Mouse (Mus musculus): ENCODE measurements around the gene Plin4. TPM values are rescaled to one million over a fixed set of nuclear protein-coding genes. Genes with fewer than 3 reads are reported as not detected.

The Plin4 gene
- polyA plus RNA-seq, 2 experiments, result 0.04 to 0.07 TPM

DNA sequence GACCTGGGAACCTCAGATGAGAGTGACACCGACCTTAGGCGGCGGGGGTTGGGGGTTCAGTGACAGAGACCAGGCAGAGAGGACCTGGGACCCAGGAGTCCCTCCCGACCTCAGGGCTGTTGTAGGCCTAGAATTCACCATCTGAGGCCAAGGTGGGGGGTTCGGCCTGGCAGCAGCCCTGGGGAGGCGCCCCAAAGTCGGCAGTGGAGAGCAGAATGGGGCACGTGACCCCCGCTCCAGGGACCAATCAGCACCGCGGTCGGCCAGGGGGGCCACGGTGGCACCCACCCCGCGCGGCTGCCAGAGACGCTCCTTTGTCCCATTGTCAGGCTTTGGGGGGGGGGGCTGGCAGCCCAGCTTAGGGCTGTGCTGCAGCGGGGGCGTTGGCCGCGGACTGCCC, 29.8 kb upstream of the Plin4 start:
- ATAC-seq (ENCODE audit: low FRiP score, low read depth) (no peak), DNase-seq (ENCODE audit: low spot score) (no peak)
- H3K4me2 ChIP-seq (replicated peaks; ENCODE audit: low read depth, low read length, severe bottlenecking), result peak overlapping the region; percentile 98
- WGBS, result 6% methylated on average over 8 of the region's 21 CpGs
- no peaks in the 10 kb centered on the region for H3K36me3 ChIP-seq (ENCODE audit: control insufficient read depth, insufficient read depth, low read length)
- H3K9ac ChIP-seq (ENCODE audit: low read depth, low read length, severe bottlenecking), result peak overlapping the region; percentile 66
- no peak for TF ChIP-seq POLR2A (IDR thresholded peaks at IDR 0.05; ENCODE audit: borderline replicate concordance, extremely low read depth, insufficient read depth, insufficient read length)
- H3K4me3 ChIP-seq (replicated peaks; ENCODE audit: low read length), result peak overlapping the region; percentile 72
- H3K27ac ChIP-seq (replicated peaks; ENCODE audit: low read depth, low read length), result no peak overlapping the region
- peaks cover 52% of the 10 kb centered on the region for H3K27me3 ChIP-seq (ENCODE audit: control insufficient read depth, insufficient read depth, low read length)
- H3K9me3 ChIP-seq (ENCODE audit: control insufficient read depth, low read length), result no peaks in the 10 kb centered on the region
- H3K4me1 ChIP-seq (ENCODE audit: control insufficient read depth, insufficient read depth, low read length), result peaks cover 15% of the 10 kb centered on the region; the same call in 1 of the 2 replicates

GRCm38 (mm10) chr17:56137839-56138613, 28.4 kb upstream of the Plin4 start:
- no peak for TF ChIP-seq POLR2A (IDR thresholded peaks at IDR 0.05; ENCODE audit: borderline replicate concordance, extremely low read depth, insufficient read depth, insufficient read length)
- Histone ChIP-seq H3K27ac (replicated peaks; ENCODE audit: low read depth, low read length) (no peak overlapping the region), H3K4me3 (replicated peaks; ENCODE audit: low read length) (no peak overlapping the region), H3K4me1 (ENCODE audit: control insufficient read depth, insufficient read depth, low read length) (peaks cover 21% of the 10 kb centered on the region; the same call in 1 of the 2 replicates), H3K27me3 (ENCODE audit: control insufficient read depth, insufficient read depth, low read length) (peaks cover 51% of the 10 kb centered on the region), H3K36me3 (ENCODE audit: control insufficient read depth, insufficient read depth, low read length) (no peaks in the 10 kb centered on the region), H3K9me3 (ENCODE audit: control insufficient read depth, low read length) (no peaks in the 10 kb centered on the region), H3K4me2 (replicated peaks; ENCODE audit: low read depth, low read length, severe bottlenecking) (peak overlapping the region; percentile 18), H3K9ac (ENCODE audit: low read depth, low read length, severe bottlenecking) (no peak overlapping the region)
- 15% methylated on average over 25 of the region's 25 CpGs for WGBS
- ATAC-seq (ENCODE audit: low FRiP score, low read depth) (no peak), DNase-seq (ENCODE audit: low spot score) (no peak)

DNA sequence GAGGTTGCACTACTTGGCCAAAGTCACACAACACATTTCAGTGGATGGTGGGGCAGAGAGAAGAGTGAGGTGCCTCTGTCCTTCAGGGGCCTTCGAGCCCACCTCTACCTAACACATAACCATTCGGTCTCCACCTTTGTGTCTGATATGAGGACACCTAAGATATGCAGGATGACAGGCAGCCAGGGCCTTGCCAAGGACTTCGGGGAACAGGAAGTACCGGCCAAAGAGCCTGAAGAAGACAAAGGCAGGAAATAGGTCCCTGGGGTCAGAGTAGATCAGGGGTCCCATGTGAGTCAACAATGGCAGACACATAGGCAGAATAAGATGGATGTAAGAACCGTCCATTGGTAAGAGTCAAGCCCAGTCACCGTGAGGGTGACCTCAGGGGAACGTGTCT, 27.0 kb upstream of the Plin4 start:
- no peak for TF ChIP-seq POLR2A (IDR thresholded peaks at IDR 0.05; ENCODE audit: borderline replicate concordance, extremely low read depth, insufficient read depth, insufficient read length)
- Histone ChIP-seq H3K4me3 (replicated peaks; ENCODE audit: low read length) (no peak overlapping the region), H3K27me3 (ENCODE audit: control insufficient read depth, insufficient read depth, low read length) (peaks cover 36% of the 10 kb centered on the region), H3K4me2 (replicated peaks; ENCODE audit: low read depth, low read length, severe bottlenecking) (no peak overlapping the region), H3K9me3 (ENCODE audit: control insufficient read depth, low read length) (no peaks in the 10 kb centered on the region), H3K9ac (ENCODE audit: low read depth, low read length, severe bottlenecking) (no peak overlapping the region), H3K27ac (replicated peaks; ENCODE audit: low read depth, low read length) (no peak overlapping the region), H3K4me1 (ENCODE audit: control insufficient read depth, insufficient read depth, low read length) (peaks cover 12% of the 10 kb centered on the region; the same call in 1 of the 2 replicates), H3K36me3 (ENCODE audit: control insufficient read depth, insufficient read depth, low read length) (no peaks in the 10 kb centered on the region)
- DNase-seq (ENCODE audit: low spot score) (no peak), ATAC-seq (ENCODE audit: low FRiP score, low read depth) (no peak)
- 97% methylated on average over 7 of the region's 7 CpGs for WGBS

DNA sequence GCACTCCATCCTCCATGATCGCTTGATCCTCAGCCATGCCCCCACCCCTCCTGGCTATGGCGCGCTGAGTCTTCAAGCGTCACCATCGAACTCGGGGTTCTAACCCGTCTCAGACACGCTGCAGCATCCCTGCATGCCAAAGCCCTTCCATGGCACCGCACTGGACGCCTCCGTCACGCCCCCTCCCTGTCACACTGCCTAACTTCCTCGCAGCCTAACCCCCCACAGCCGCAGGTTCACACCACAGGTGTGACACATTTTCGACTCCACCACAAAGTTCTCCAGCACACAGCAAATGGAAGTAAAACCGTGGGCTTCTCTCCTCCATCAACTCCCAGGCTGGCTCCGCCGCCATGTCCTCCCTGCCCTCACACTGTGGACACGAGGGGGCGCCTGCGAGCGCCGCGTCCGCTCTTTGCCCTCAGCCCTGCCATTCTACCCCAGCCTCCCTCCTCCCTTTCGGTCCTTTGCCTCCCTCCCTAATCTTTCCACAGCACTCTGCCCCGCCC, 24.9 kb upstream of the Plin4 start:
- no peaks in the 10 kb centered on the region for H3K9me3 ChIP-seq (ENCODE audit: control insufficient read depth, low read length)
- ATAC-seq (ENCODE audit: low FRiP score, low read depth), result no peak
- no peaks in the 10 kb centered on the region for H3K36me3 ChIP-seq (ENCODE audit: control insufficient read depth, insufficient read depth, low read length)
- H3K27me3 ChIP-seq (ENCODE audit: control insufficient read depth, insufficient read depth, low read length), result peaks cover 17% of the 10 kb centered on the region
- WGBS, result 2% methylated on average over 27 of the region's 27 CpGs
- DNase-seq (ENCODE audit: low spot score), result no peak
- peak overlapping the region; percentile 29 for H3K4me3 ChIP-seq (replicated peaks; ENCODE audit: low read length)
- TF ChIP-seq POLR2A (IDR thresholded peaks at IDR 0.05; ENCODE audit: borderline replicate concordance, extremely low read depth, insufficient read depth, insufficient read length), result no peak
- H3K4me1 ChIP-seq (ENCODE audit: control insufficient read depth, insufficient read depth, low read length), result peaks cover 9% of the 10 kb centered on the region; the same call in 1 of the 2 replicates
- H3K4me2 ChIP-seq (replicated peaks; ENCODE audit: low read depth, low read length, severe bottlenecking), result peak overlapping the region; percentile 57
- H3K9ac ChIP-seq (ENCODE audit: low read depth, low read length, severe bottlenecking), result peak overlapping the region; percentile 41; the same call in 1 of the 2 replicates
- no peak overlapping the region for H3K27ac ChIP-seq (replicated peaks; ENCODE audit: low read depth, low read length)

GRCm38 (mm10) chr17:56133457-56134363, 24.1 kb upstream of the Plin4 start:
- Histone ChIP-seq H3K27me3 (ENCODE audit: control insufficient read depth, insufficient read depth, low read length) (peaks cover 9% of the 10 kb centered on the region; the same call in 1 of the 2 replicates), H3K4me3 (replicated peaks; ENCODE audit: low read length) (peak overlapping the region; percentile 29), H3K36me3 (ENCODE audit: control insufficient read depth, insufficient read depth, low read length) (no peaks in the 10 kb centered on the region), H3K9me3 (ENCODE audit: control insufficient read depth, low read length) (no peaks in the 10 kb centered on the region), H3K27ac (replicated peaks; ENCODE audit: low read depth, low read length) (no peak overlapping the region), H3K9ac (ENCODE audit: low read depth, low read length, severe bottlenecking) (0 out of 2 replicates have a peak overlapping the region, but pooled peaks have one; percentile 41), H3K4me1 (ENCODE audit: control insufficient read depth, insufficient read depth, low read length) (peaks cover 8% of the 10 kb centered on the region; the same call in 1 of the 2 replicates), H3K4me2 (replicated peaks; ENCODE audit: low read depth, low read length, severe bottlenecking) (peak overlapping the region; percentile 57)
- ATAC-seq (ENCODE audit: low FRiP score, low read depth) (no peak), DNase-seq (ENCODE audit: low spot score) (no peak)
- TF ChIP-seq POLR2A (IDR thresholded peaks at IDR 0.05; ENCODE audit: borderline replicate concordance, extremely low read depth, insufficient read depth, insufficient read length), result no peak
- WGBS, result 19% methylated on average over 18 of the region's 21 CpGs

All from limb, embryonic 14.5 days (tissue).